Mouse (Mus musculus) liver, embryonic 11.5 days (tissue): ENCODE measurements around the gene Dyrk3. TPM values are rescaled to one million over a fixed set of nuclear protein-coding genes. Genes with fewer than 3 reads are reported as not detected.
A peak's percentile ranks its signal among the peaks of the same experiment; 100 is the strongest.

Experiments
- ATAC-seq: fragments of 200-750 bp; cut with Nextera tagmentation; replicated peaks from 2 replicates; pipeline ENCODE4 v1.8.0; 2017; ENCODE audit warnings: moderate number of reproducible peaks, mild to moderate bottlenecking, moderate TSS enrichment, moderate library complexity; ENCODE audit not compliant: low FRiP score
- DNase-seq: peaks from one replicate; pipeline ENCODE4 v3.0.0-alpha.2; 2017; ENCODE audit warnings: low spot score
- H3K27ac ChIP-seq: fragments of 300-500 bp; sonication (generic); 2 replicates; pipeline ENCODE4 v1.5.1; 2014; ENCODE audit warnings: mild to moderate bottlenecking, low read depth, low read length, control low read depth
- H3K27me3 ChIP-seq: fragments of 300-500 bp; sonication (generic); replicated peaks from 2 replicates; pipeline ENCODE4 v1.6.1; 2014; ENCODE audit warnings: low read length, mixed read lengths; ENCODE audit not compliant: control insufficient read depth, insufficient read depth
- H3K36me3 ChIP-seq: fragments of 300-500 bp; sonication (generic); 2 replicates; pipeline ENCODE4 v1.6.1; 2014; ENCODE audit warnings: mild to moderate bottlenecking, low read length, moderate library complexity, mixed read lengths; ENCODE audit not compliant: control insufficient read depth, insufficient read depth
- H3K4me1 ChIP-seq: fragments of 300-500 bp; sonication (generic); replicated peaks from 2 replicates; pipeline ENCODE4 v1.6.1; 2014; ENCODE audit warnings: low read length, mixed read lengths; ENCODE audit not compliant: control insufficient read depth, insufficient read depth
- H3K4me2 ChIP-seq: fragments of 300-500 bp; sonication (generic); 2 replicates; pipeline ENCODE4 v1.6.1; 2014; ENCODE audit warnings: mild to moderate bottlenecking, control low read depth, moderate library complexity
- H3K4me3 ChIP-seq: fragments of 300-500 bp; sonication (generic); 2 replicates; pipeline ENCODE4 v1.5.1; 2014; ENCODE audit warnings: low read depth, low read length, control low read depth
- H3K9ac ChIP-seq: fragments of 300-500 bp; sonication (generic); 2 replicates; pipeline ENCODE4 v1.6.1; 2014; ENCODE audit warnings: low read depth, low read length, control low read depth
- H3K9me3 ChIP-seq: fragments of 300-500 bp; sonication (generic); 2 replicates; pipeline ENCODE4 v1.6.1; 2016; ENCODE audit warnings: low read length, inconsistent platforms, mixed read lengths; ENCODE audit not compliant: control insufficient read depth
- WGBS: fragments of 180-500 bp; shearing (Covaris S2); extraction: QIAGEN DNeasy Blood & Tissue Kit; methylation state at CpG from one replicate; pipeline ENCODE4 v1.1.7; 2014; 5-methylcytosine and 5-hydroxymethylcytosine counted together
- polyA plus RNA-seq: library from polyadenylated mRNA; unstranded; fragments of >200 nt; fragmentation: Nextera tagmentation; extraction: Ambion mirVana; gene quantifications from 2 replicates; pipeline ENCODE4 v1.2.1, GENCODE M21; 2014

Gene Dyrk3
- polyA plus RNA-seq, 1 experiment from 2014 or later = 11.7 TPM

- H3K27ac ChIP-seq = no peak overlapping the region
- no peaks in the 10 kb centered on the region for H3K9me3 ChIP-seq
- H3K4me3 ChIP-seq = peak overlapping the region; percentile 92
- 27% methylated on average over 8 of the region's 8 CpGs for WGBS
- ATAC-seq = no peak
- peaks cover 23% of the 10 kb centered on the region for H3K4me1 ChIP-seq
- no peaks in the 10 kb centered on the region for H3K27me3 ChIP-seq
- no peak overlapping the region; the same call in 1 of the 2 replicates for H3K9ac ChIP-seq
- peaks cover 2% of the 10 kb centered on the region; the same call in 1 of the 2 replicates for H3K36me3 ChIP-seq
- H3K4me2 ChIP-seq = peak overlapping the region; percentile 94
- DNase-seq = no peak
Measured at GRCm38 (mm10) chr1:131095574-131095973, 42.6 kb downstream of the Dyrk3 start.

GRCm38 (mm10) chr1:131093889-131094288 is 44.3 kb downstream of the Dyrk3 start:
- Histone ChIP-seq H3K36me3 (peaks cover 2% of the 10 kb centered on the region; the same call in 1 of the 2 replicates), H3K4me3 (no peak overlapping the region), H3K4me2 (no peak overlapping the region), H3K27ac (no peak overlapping the region), H3K9me3 (no peaks in the 10 kb centered on the region), H3K4me1 (peaks cover 40% of the 10 kb centered on the region), H3K27me3 (no peaks in the 10 kb centered on the region), H3K9ac (no peak overlapping the region)
- no peak for ATAC-seq
- DNase-seq = no peak
- 70% methylated on average over 8 of the region's 8 CpGs for WGBS

- no peak for ATAC-seq
- Histone ChIP-seq H3K4me2 (no peak overlapping the region), H3K27ac (no peak overlapping the region), H3K27me3 (no peaks in the 10 kb centered on the region), H3K9ac (no peak overlapping the region), H3K4me1 (peaks cover 46% of the 10 kb centered on the region), H3K9me3 (no peaks in the 10 kb centered on the region), H3K36me3 (peaks cover 2% of the 10 kb centered on the region; the same call in 1 of the 2 replicates), H3K4me3 (no peak overlapping the region)
- 93% methylated on average over 3 of the region's 3 CpGs for WGBS
- no peak for DNase-seq
Measured at GRCm38 (mm10) chr1:131092846-131093245, 45.3 kb downstream of the Dyrk3 start.

GRCm38 (mm10) chr1:131092173-131092572 is 46.0 kb downstream of the Dyrk3 start:
- no peak overlapping the region for H3K27ac ChIP-seq

GRCm38 (mm10) chr1:131091481-131091880 is 46.7 kb downstream of the Dyrk3 start:
- Histone ChIP-seq H3K4me2 (no peak overlapping the region), H3K36me3 (peaks cover 2% of the 10 kb centered on the region; the same call in 1 of the 2 replicates), H3K27me3 (no peaks in the 10 kb centered on the region), H3K9me3 (no peaks in the 10 kb centered on the region), H3K4me3 (no peak overlapping the region), H3K27ac (no peak overlapping the region), H3K9ac (no peak overlapping the region), H3K4me1 (peaks cover 55% of the 10 kb centered on the region)
- DNase-seq = no peak
- WGBS = 79% methylated on average over 3 of the region's 3 CpGs
- ATAC-seq = no peak

More at GRCm38 (mm10) chr1:131092173-131092572, 46.0 kb downstream of the Dyrk3 start:
- Histone ChIP-seq H3K4me2 (no peak overlapping the region), H3K4me1 (peaks cover 50% of the 10 kb centered on the region), H3K36me3 (peaks cover 2% of the 10 kb centered on the region; the same call in 1 of the 2 replicates), H3K4me3 (no peak overlapping the region), H3K9me3 (no peaks in the 10 kb centered on the region), H3K27me3 (no peaks in the 10 kb centered on the region), H3K9ac (no peak overlapping the region)
- WGBS = 76% methylated on average over 3 of the region's 3 CpGs
- DNase-seq = no peak
- ATAC-seq = no peak

- H3K4me1 ChIP-seq = peaks cover 59% of the 10 kb centered on the region
- ATAC-seq = no peak
- WGBS = 73% methylated on average over 4 of the region's 4 CpGs
- H3K27ac ChIP-seq = no peak overlapping the region
- no peak overlapping the region for H3K4me3 ChIP-seq
- no peaks in the 10 kb centered on the region for H3K27me3 ChIP-seq
- H3K9me3 ChIP-seq = no peaks in the 10 kb centered on the region
- H3K36me3 ChIP-seq = peaks cover 2% of the 10 kb centered on the region; the same call in 1 of the 2 replicates
- DNase-seq = no peak
- no peak overlapping the region; the same call in 1 of the 2 replicates for H3K4me2 ChIP-seq
- no peak overlapping the region for H3K9ac ChIP-seq
Measured at GRCm38 (mm10) chr1:131090877-131091276, 47.3 kb downstream of the Dyrk3 start.

- H3K4me1 ChIP-seq = peaks cover 59% of the 10 kb centered on the region
- no peaks in the 10 kb centered on the region for H3K27me3 ChIP-seq
- 54% methylated on average over 5 of the region's 5 CpGs for WGBS
- H3K9ac ChIP-seq = 0 out of 2 replicates have a peak overlapping the region, but pooled peaks have one; percentile 12
- H3K4me3 ChIP-seq = no peak overlapping the region
- H3K36me3 ChIP-seq = peaks cover 2% of the 10 kb centered on the region; the same call in 1 of the 2 replicates
- H3K27ac ChIP-seq = no peak overlapping the region
- peak overlapping the region; percentile 32; the same call in 1 of the 2 replicates for H3K4me2 ChIP-seq
- no peaks in the 10 kb centered on the region for H3K9me3 ChIP-seq
- ATAC-seq (no peak), DNase-seq (no peak)
Measured at GRCm38 (mm10) chr1:131090261-131090660, 47.9 kb downstream of the Dyrk3 start.

GRCm38 (mm10) chr1:131089525-131090127 is 48.5 kb downstream of the Dyrk3 start:
- Histone ChIP-seq H3K4me2 (peak overlapping the region; percentile 32; the same call in 1 of the 2 replicates), H3K4me3 (no peak overlapping the region), H3K36me3 (peaks cover 2% of the 10 kb centered on the region; the same call in 1 of the 2 replicates), H3K9me3 (no peaks in the 10 kb centered on the region), H3K4me1 (peaks cover 66% of the 10 kb centered on the region), H3K27me3 (no peaks in the 10 kb centered on the region), H3K27ac (no peak overlapping the region), H3K9ac (no peak overlapping the region)
- 56% methylated on average over 2 of the region's 2 CpGs for WGBS
- DNase-seq (no peak), ATAC-seq (no peak)

- H3K27ac ChIP-seq = no peak overlapping the region
Measured at GRCm38 (mm10) chr1:131088547-131088946, 49.6 kb downstream of the Dyrk3 start.

More at GRCm38 (mm10) chr1:131088547-131088946, 49.6 kb downstream of the Dyrk3 start:
- 59% methylated on average over 11 of the region's 11 CpGs for WGBS
- Histone ChIP-seq H3K4me3 (no peak overlapping the region), H3K4me1 (peaks cover 76% of the 10 kb centered on the region), H3K9me3 (no peaks in the 10 kb centered on the region), H3K36me3 (peaks cover 2% of the 10 kb centered on the region; the same call in 1 of the 2 replicates), H3K27me3 (no peaks in the 10 kb centered on the region), H3K9ac (no peak overlapping the region), H3K4me2 (no peak overlapping the region)
- DNase-seq (no peak), ATAC-seq (no peak)
